Mouse (Mus musculus): ENCODE results near the gene Pnma1. TPM values are rescaled to one million over a fixed set of nuclear protein-coding genes. Genes with fewer than 3 reads are reported as not detected.

Gene Pnma1
- total and polyA plus RNA-seq, 3 experiments = 0.13 to 0.30 TPM; not detected in 1

DNA sequence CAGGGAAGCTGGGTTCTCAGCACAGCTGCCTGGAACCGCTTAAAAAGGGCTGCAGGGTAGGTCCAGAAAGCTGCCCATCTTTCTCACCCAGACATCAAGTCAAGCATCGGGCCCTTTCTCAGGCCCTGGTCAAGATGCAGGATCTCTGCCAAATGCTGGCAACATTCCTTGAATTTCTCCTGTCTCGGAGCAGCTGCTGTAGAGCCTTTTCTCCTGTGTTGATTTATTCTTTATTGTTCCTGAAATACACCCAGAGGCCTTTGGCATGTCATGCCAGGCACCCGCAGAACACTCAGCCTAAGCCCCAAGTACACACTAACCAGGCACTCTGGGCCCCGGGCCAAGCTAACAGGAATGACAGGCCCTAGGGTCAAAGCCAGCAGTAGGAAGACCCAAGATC, 38.7 kb upstream of the Pnma1 start:
- dilution Hi-C loops (cut with MboI; ENCODE audit: extremely low pct_ligation_motif_present, extremely low pct_unique_long_range_greater_than_20kb, low sequenced_read_pairs) = no loop called here

GRCm38 (mm10) chr12:84186536-84186935, 38.2 kb upstream of the Pnma1 start:
- no peak for DNase-seq (ENCODE audit: extremely low read depth)
- Histone ChIP-seq H3K4me3 (replicated peaks in 1 of 3; ENCODE audit: low read depth in 2 of 3, low read length in 2 of 3, poor library complexity in 1 of 3) (no peak overlapping the region), H3K4me1 (ENCODE audit: control insufficient read depth in 1 of 2, insufficient read depth in 2 of 2) (peaks cover 29 to 78% of the 10 kb centered on the region in 2 experiments), H3K79me2 (replicated peaks; ENCODE audit: control insufficient read depth, extremely low read depth, insufficient read depth, poor library complexity, severe bottlenecking) (peaks cover 35% of the 10 kb centered on the region), H3K9me3 (replicated peaks; ENCODE audit: low read length) (peaks cover 20% of the 10 kb centered on the region), H3K36me3 (replicated peaks in 1 of 2; ENCODE audit: control insufficient read depth in 1 of 2, insufficient read depth in 1 of 2, low read length in 1 of 2) (peaks cover 9 to 69% of the 10 kb centered on the region in 2 experiments), H3K9ac (ENCODE audit: insufficient read depth, low read depth) (no peak overlapping the region), H3K27me3 (replicated peaks) (no peaks in the 10 kb centered on the region), H3K27ac (ENCODE audit: insufficient read depth, low read depth) (no peak overlapping the region), H3K4me2 (ENCODE audit: insufficient read depth, low read depth, poor library complexity, severe bottlenecking) (no peak overlapping the region)
- TF ChIP-seq NRF1 (IDR thresholded peaks at IDR 0.05; ENCODE audit: low read depth, low read length) (no peak), IRF4 (IDR thresholded peaks at IDR 0.05; ENCODE audit: low read depth, low read length) (no peak), ZKSCAN1 (IDR thresholded peaks at IDR 0.05; ENCODE audit: borderline replicate concordance, low read depth, low read length) (no peak), MAFK (IDR thresholded peaks at IDR 0.05; ENCODE audit: insufficient replicate concordance, low read length) (no peak), TCF12 (IDR thresholded peaks at IDR 0.05; ENCODE audit: low read depth, low read length) (no peak), EP300 (IDR thresholded peaks at IDR 0.05; ENCODE audit: low read length) (no peak), ZC3H11A (IDR thresholded peaks at IDR 0.05; ENCODE audit: low read depth, low read length) (no peak), POLR2A (IDR thresholded peaks at IDR 0.05; ENCODE audit: low read depth, low read length) (no peak), CHD1 (IDR thresholded peaks at IDR 0.05; ENCODE audit: low read depth, low read length) (no peak)
- in situ Hi-C loops (cut with MboI; ENCODE audit: low pct_ligation_motif_present, low pct_unique_long_range_greater_than_20kb, low sequenced_read_pairs) (no loop called here), dilution Hi-C loops (cut with MboI; ENCODE audit: extremely low pct_ligation_motif_present, extremely low pct_unique_long_range_greater_than_20kb, low sequenced_read_pairs) (no loop called here)

More for the DNA sequence above, 38.7 kb upstream of the Pnma1 start:
- no peak for DNase-seq (ENCODE audit: extremely low read depth)
- Histone ChIP-seq H3K79me2 (replicated peaks; ENCODE audit: control insufficient read depth, extremely low read depth, insufficient read depth, poor library complexity, severe bottlenecking) (peaks cover 39% of the 10 kb centered on the region), H3K27ac (ENCODE audit: insufficient read depth, low read depth) (no peak overlapping the region), H3K4me3 (replicated peaks in 1 of 3; ENCODE audit: low read depth in 2 of 3, low read length in 2 of 3, poor library complexity in 1 of 3) (no peak overlapping the region), H3K9me3 (replicated peaks; ENCODE audit: low read length) (peaks cover 20% of the 10 kb centered on the region), H3K4me2 (ENCODE audit: insufficient read depth, low read depth, poor library complexity, severe bottlenecking) (no peak overlapping the region), H3K27me3 (replicated peaks) (no peaks in the 10 kb centered on the region), H3K9ac (ENCODE audit: insufficient read depth, low read depth) (no peak overlapping the region), H3K36me3 (replicated peaks in 1 of 2; ENCODE audit: control insufficient read depth in 1 of 2, insufficient read depth in 1 of 2, low read length in 1 of 2) (peaks cover 9 to 65% of the 10 kb centered on the region in 2 experiments), H3K4me1 (ENCODE audit: control insufficient read depth in 1 of 2, insufficient read depth in 2 of 2) (peaks cover 29 to 78% of the 10 kb centered on the region in 2 experiments)
- in situ Hi-C loops (cut with MboI; ENCODE audit: low pct_ligation_motif_present, low pct_unique_long_range_greater_than_20kb, low sequenced_read_pairs) = no loop called here
- TF ChIP-seq UBTF (IDR thresholded peaks at IDR 0.05; ENCODE audit: low read depth, low read length) = no peak
- no peak for TF ChIP-seq ZKSCAN1 (IDR thresholded peaks at IDR 0.05; ENCODE audit: borderline replicate concordance, low read depth, low read length)
- TF ChIP-seq POLR2AphosphoS2 (IDR thresholded peaks at IDR 0.05; ENCODE audit: low read depth, low read length) = no peak
- TF ChIP-seq JUND (conservative IDR thresholded peaks at IDR 0.05; ENCODE audit: low read depth, low read length) = no peak
- no peak for TF ChIP-seq USF2 (conservative IDR thresholded peaks at IDR 0.05; ENCODE audit: low read depth, low read length)
- TF ChIP-seq SMC3 (IDR thresholded peaks at IDR 0.05; ENCODE audit: low read depth, low read length) = no peak
- no peak for TF ChIP-seq MYC (IDR thresholded peaks at IDR 0.05; ENCODE audit: low read depth, low read length)
- TF ChIP-seq MAZ (IDR thresholded peaks at IDR 0.05; ENCODE audit: low read depth, low read length) = no peak
- no peak for TF ChIP-seq MAFK (IDR thresholded peaks at IDR 0.05; ENCODE audit: insufficient replicate concordance, low read length)

Data from CH12.LX (cell line).